Mouse (Mus musculus) brain, adult 2 months (tissue): Measurements from ENCODE around the gene Mrpl12.

ENCODE experiments used
- DNase-seq: peaks from one replicate; pipeline ENCODE4 v3.0.0; 2011; ENCODE audit warnings: low read depth, low spot score

Mrpl12 gene

GRCm38 (mm10) chr11:120472052-120472451 lies 12.4 kb upstream of the Mrpl12 start:
- DNase-seq: no peak

GRCm38 (mm10) chr11:120483448-120483934 lies 922 bp upstream of the Mrpl12 start:
- no peak for DNase-seq

GRCm38 (mm10) chr11:120485251-120485650 lies 838 bp downstream of the Mrpl12 start:
- DNase-seq: no peak

GRCm38 (mm10) chr11:120488516-120488915 lies 4.1 kb downstream of the Mrpl12 start:
- DNase-seq: no peak

GRCm38 (mm10) chr11:120489054-120489761 lies 4.8 kb downstream of the Mrpl12 start:
- peak; percentile 91 for DNase-seq

GRCm38 (mm10) chr11:120490291-120491046 lies 6.1 kb downstream of the Mrpl12 start:
- no peak for DNase-seq

GRCm38 (mm10) chr11:120491317-120492023 lies 7.1 kb downstream of the Mrpl12 start, which contains the start of gene Slc25a10:
Slc25a10 (plus strand) TSS chr11:120491840.
- peak; percentile 91 for DNase-seq

- DNase-seq: peak; percentile 58
Measured at GRCm38 (mm10) chr11:120492024-120492877, 7.8 kb downstream of the Mrpl12 start.

GRCm38 (mm10) chr11:120492878-120493203 lies 8.4 kb downstream of the Mrpl12 start:
- peak; percentile 22 for DNase-seq

GRCm38 (mm10) chr11:120493351-120493750 lies 8.9 kb downstream of the Mrpl12 start:
- no peak for DNase-seq

- DNase-seq: no peak
Measured at GRCm38 (mm10) chr11:120493911-120494310, 9.5 kb downstream of the Mrpl12 start.

- DNase-seq: no peak
Measured at GRCm38 (mm10) chr11:120497436-120497835, 13.0 kb downstream of the Mrpl12 start.

- no peak for DNase-seq
Measured at GRCm38 (mm10) chr11:120498226-120498625, 13.8 kb downstream of the Mrpl12 start.

GRCm38 (mm10) chr11:120498891-120499290 lies 14.5 kb downstream of the Mrpl12 start:
- no peak for DNase-seq

- no peak for DNase-seq
Measured at GRCm38 (mm10) chr11:120499894-120500293, 15.5 kb downstream of the Mrpl12 start.

GRCm38 (mm10) chr11:120500357-120500756 lies 15.9 kb downstream of the Mrpl12 start:
- DNase-seq: no peak

- no peak for DNase-seq
Measured at GRCm38 (mm10) chr11:120501018-120501417, 16.6 kb downstream of the Mrpl12 start.

GRCm38 (mm10) chr11:120501701-120502100 lies 17.3 kb downstream of the Mrpl12 start:
- DNase-seq: no peak

GRCm38 (mm10) chr11:120505661-120506060 lies 21.2 kb downstream of the Mrpl12 start:
- DNase-seq: no peak

GRCm38 (mm10) chr11:120506899-120507298 lies 22.5 kb downstream of the Mrpl12 start:
- DNase-seq: peak; percentile 70

GRCm38 (mm10) chr11:120507611-120508289 lies 23.3 kb downstream of the Mrpl12 start:
- DNase-seq: no peak
